Mouse (Mus musculus) cerebellum, postnatal 25 days (tissue): ENCODE measurements at regions not wholly inside any gene's neighbourhood (a gene's known extent, or its start where the extent isn't known, plus 50 kb on each side); places are given as distances from the start of the nearest gene placed in this dataset.
"Not testable (repeated sequence)": the region's sequence is repeated elsewhere in the genome, so short reads cannot be mapped to it uniquely, and the experiment has no call there.

Source experiments
- DNase-seq, 2 experiments: peaks; one replicate each; pipeline ENCODE4 v3.0.0; 2021; ENCODE audit warnings: mixed read lengths in 2 of 2

DNA sequence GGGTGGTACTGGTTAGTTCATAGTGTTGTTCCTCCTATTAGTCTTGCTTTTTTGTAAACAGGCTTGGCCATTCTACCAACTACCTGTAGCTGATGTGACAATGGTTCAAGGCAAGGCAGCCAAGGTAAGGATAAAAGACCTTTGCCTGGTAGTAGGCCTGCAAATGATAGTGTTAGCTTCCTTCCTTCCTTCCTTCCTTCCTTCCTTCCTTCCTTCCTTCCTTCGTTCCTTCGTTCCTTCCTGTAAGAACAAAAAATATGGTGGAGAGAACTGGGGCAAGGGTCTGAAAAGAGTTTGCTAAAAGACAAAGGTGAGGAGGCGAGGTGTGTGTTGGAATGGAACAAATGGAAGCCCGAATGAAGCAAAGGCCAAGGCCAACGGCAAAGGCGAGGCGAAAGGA is 84.8 kb upstream of the Ezh2 start:
- not testable (repeated sequence) for DNase-seq

DNA sequence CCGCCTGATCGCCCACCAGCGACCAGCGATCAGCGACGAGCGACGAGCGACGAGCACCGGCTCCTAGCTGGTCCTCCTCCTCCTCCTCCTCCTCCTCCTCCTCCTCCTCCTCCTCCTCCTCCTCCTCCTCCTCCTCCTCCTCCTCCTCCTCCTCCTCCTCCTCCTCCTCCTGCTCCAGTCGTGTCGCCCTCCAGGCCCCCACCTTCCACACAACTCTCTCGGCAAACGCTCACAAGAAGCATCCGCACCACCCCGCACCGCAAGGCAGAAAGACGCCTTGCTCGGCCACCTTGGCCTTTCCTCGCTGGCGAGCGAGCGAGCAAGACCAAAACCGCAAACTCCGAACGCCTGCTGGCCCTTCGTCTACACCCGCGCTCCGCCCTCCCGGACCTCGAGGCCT is 77.6 kb upstream of the Ezh2 start:
- DNase-seq, result peak; percentile 71 to 73

GRCm38 (mm10) chr6:47652880-47653279 is 57.7 kb upstream of the Ezh2 start:
- peak; percentile 14 to 48 for DNase-seq

DNA sequence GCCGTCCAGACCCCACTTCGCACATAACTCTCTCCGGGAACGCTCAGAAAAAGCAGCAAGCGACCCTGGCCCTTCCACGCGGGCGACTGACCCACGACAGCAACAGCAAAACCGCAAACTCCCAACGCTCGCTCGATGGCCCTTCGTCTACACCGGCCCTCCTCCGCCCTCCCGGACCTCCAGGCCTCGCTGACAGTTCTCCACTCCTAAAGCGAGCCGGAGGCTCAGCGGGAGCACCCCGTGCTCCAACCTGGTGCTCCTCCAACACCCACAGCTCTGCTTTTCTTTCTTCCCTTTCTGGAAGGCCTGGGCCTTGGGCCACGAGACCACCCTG is 56.2 kb upstream of the Ezh2 start:
- DNase-seq, result not testable (repeated sequence)

DNA sequence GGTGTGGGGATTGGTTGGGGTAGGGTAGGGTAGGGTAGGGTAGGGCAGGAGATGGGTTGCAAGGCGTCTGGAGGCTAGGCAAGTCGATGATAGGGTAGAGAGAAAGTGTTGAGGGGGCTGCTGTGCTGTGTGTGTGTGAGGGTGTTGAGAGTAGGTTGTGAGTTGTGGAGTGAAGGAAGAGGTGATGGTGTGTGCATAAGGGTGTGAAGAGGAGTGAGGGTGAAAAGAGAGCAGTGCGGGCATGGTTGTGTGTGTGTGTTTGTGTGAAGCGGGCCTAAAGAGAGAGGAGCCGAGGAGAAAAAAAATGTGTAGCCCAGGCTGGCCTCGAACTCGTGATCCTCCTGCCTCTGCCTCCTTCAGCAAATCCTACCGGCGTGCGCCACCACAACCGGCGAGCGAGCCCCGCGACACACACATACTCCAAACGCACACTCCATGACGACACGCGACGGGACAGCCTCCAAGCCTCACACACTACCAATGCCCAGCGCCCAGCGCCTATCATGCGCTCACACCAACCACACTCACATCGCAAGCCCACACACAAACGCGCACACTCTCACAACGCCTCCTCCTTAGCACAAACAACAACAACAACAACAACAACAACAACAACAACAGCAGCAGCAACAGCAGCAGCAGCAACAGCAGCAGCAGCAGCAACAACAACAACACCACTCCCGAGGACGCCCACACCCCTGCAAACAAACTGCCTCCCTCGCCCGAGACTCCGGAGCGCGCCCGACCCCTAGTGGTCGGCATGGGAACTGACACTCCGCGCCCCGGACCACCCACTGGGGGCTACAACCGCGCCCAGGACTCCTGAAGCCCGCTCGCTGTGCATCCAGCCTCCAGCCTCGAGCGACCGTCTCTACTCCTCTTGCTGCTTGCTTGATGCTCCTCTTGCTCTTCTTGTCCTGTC is 55.6 kb upstream of the Ezh2 start:
- DNase-seq, result peak; percentile 98 to 99

DNA sequence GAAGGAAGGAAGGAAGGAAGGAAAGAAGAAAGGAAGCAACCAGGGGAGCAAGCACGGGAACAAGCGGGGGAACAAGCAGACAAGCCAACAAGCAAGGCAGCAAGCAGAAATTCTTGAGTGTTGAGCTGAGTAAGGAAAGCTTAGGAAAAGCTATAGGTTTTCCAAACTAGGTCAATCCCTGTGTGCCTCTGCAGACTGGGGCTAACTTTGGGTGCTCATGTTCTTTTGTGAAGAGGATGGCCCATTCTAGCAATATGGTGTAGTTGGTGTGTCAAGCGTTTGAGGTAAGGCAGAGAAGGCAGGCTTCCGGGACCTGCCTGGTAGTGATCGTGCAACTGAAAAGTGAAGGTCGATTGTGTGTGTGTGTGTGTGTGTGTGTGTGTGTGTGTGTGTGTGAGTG is 54.8 kb upstream of the Ezh2 start:
- peak; percentile 26 to 30 for DNase-seq

- peak; percentile 22 to 29 for DNase-seq
Observed at GRCm38 (mm10) chr6:47649451-47649931, 54.4 kb upstream of the Ezh2 start.

DNA sequence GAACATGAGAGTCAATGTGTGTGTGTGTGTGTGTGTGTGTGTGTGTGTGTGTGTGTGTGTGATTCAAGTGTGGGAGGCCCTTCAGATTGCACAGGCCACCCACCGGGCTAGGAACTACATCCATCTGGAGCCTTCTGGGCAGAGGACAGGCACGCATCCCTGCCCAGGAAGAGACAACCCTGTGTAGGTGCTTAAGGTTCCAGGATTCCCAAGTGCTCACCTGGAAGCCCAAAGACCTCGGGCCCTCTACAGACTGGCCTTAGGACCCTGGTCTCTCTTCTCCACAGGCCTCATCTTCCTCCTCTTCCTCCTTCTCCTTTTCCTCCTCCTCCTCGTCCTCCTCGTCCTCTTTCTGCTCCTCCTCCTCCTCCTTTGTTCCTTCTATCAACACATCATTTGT is 53.8 kb upstream of the Ezh2 start:
- peak; percentile 32 to 43 for DNase-seq

DNA sequence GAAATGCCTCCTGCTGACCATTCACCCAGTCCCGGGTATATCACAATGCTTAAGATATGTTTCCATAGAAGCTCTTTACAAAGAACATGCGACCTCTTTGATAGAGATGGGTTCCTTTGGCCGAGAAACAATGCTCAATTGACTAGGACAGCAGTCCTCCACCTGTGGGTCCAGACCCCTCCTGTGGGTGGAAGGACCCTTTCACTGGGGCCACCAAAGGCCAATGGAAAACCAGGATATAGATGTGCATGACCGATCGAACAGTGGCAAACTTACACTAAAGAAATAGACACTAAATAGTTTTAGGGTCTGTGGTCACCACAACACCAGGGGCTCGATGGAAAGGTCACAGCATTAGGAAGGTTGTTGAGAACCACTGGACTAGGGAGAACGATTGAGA is 53.2 kb upstream of the Ezh2 start:
- peak in 1 of 2 experiments; percentile 5 for DNase-seq

- peak; percentile 8 to 11 for DNase-seq
Observed at GRCm38 (mm10) chr6:47647876-47648275, 52.7 kb upstream of the Ezh2 start.

GRCm38 (mm10) chr6:47646731-47647567 is 51.8 kb upstream of the Ezh2 start:
- peak; percentile 10 to 18 for DNase-seq

- no peak for DNase-seq
Observed at GRCm38 (mm10) chr6:47646022-47646421, 50.9 kb upstream of the Ezh2 start.
